Mouse (Mus musculus) lung, embryonic 14.5 days (tissue): ENCODE data around the gene Cyp2d10. TPM values are rescaled to one million over a fixed set of nuclear protein-coding genes. Genes with fewer than 3 reads are reported as not detected.

Experiments used
- ATAC-seq: fragments of 200-750 bp; cut with Nextera tagmentation; 2 replicates; pipeline ENCODE4 v1.8.0; 2017; ENCODE audit warnings: mild to moderate bottlenecking, moderate TSS enrichment, moderate library complexity; ENCODE audit not compliant: insufficient read depth
- DNase-seq: peaks from one replicate; pipeline ENCODE4 v3.0.0-alpha.2; 2015
- H3K27ac ChIP-seq: fragments of 300-500 bp; sonication (generic); 2 replicates; pipeline ENCODE4 v1.5.1; 2014; ENCODE audit warnings: low read depth, mild to moderate bottlenecking, moderate library complexity
- H3K27me3 ChIP-seq: fragments of 300-500 bp; sonication (generic); 2 replicates; pipeline ENCODE4 v1.6.1; 2014; ENCODE audit warnings: low read length, control low read depth; ENCODE audit not compliant: insufficient read depth
- H3K36me3 ChIP-seq: fragments of 300-500 bp; sonication (generic); 2 replicates; pipeline ENCODE4 v1.6.1; 2014; ENCODE audit warnings: control low read depth; ENCODE audit not compliant: insufficient read depth
- H3K4me1 ChIP-seq: fragments of 300-500 bp; sonication (generic); 2 replicates; pipeline ENCODE4 v1.6.1; 2014; ENCODE audit warnings: antibody characterized with exemption, control low read depth; ENCODE audit not compliant: insufficient read depth
- H3K4me2 ChIP-seq: fragments of 300-500 bp; sonication (generic); 2 replicates; pipeline ENCODE4 v1.6.1; 2014; ENCODE audit warnings: mild to moderate bottlenecking
- H3K4me3 ChIP-seq: fragments of 300-500 bp; sonication (generic); 2 replicates; pipeline ENCODE4 v1.5.1; 2014; ENCODE audit warnings: low read depth, low read length
- H3K9ac ChIP-seq: fragments of 300-500 bp; sonication (generic); 2 replicates; pipeline ENCODE4 v1.6.1; 2014
- H3K9me3 ChIP-seq: fragments of 300-500 bp; sonication (generic); 2 replicates; pipeline ENCODE4 v1.6.1; 2016; ENCODE audit warnings: low read depth, low read length, control low read depth
- CTCF ChIP-seq: IDR thresholded peaks from 2 replicates; pipeline ENCODE4 v1.5.1; 2016; ENCODE audit warnings: antibody characterized with exemption, low read depth
- WGBS: fragments of 180-500 bp; shearing (Covaris S2); extraction: QIAGEN DNeasy Blood & Tissue Kit; methylation state at CpG from one replicate; pipeline ENCODE4 v1.1.7; 2014; 5-methylcytosine and 5-hydroxymethylcytosine counted together
- polyA plus RNA-seq: library from polyadenylated mRNA; unstranded; fragments of >200 nt; fragmentation: Nextera tagmentation; extraction: Ambion mirVana; gene quantifications from 2 replicates; pipeline ENCODE4 v1.2.1, GENCODE M21; 2014

Cyp2d10 gene
- polyA plus RNA-seq, 1 experiment from 2014 or later = not detected

DNA sequence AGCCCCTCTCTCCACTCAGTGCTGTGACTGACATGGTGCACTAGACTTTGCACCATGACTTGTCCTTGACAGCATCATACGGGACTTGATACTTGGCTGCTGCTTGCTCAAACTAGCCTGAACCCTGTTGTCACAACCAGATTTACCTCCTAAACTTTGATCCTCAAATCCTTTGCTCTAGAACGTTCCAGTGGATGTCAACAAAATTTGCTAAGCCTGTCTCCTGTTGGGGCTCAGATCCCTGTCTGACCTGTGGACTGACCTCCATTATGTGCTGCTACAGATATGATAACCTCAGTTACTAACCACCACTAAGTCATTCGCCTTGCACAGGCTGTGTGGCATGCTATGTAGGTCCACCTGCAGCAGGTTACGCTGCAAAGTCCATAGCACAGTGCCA is 15.9 kb upstream of the Cyp2d10 start:
- Histone ChIP-seq H3K27me3 (no peaks in the 10 kb centered on the region), H3K36me3 (no peaks in the 10 kb centered on the region), H3K4me2 (no peak overlapping the region), H3K27ac (no peak overlapping the region), H3K9ac (no peak overlapping the region), H3K4me3 (no peak overlapping the region), H3K4me1 (no peaks in the 10 kb centered on the region), H3K9me3 (no peaks in the 10 kb centered on the region)
- no peak for TF ChIP-seq CTCF
- no peak for DNase-seq
- 65% methylated on average over 4 of the region's 4 CpGs for WGBS
- no peak for ATAC-seq

DNA sequence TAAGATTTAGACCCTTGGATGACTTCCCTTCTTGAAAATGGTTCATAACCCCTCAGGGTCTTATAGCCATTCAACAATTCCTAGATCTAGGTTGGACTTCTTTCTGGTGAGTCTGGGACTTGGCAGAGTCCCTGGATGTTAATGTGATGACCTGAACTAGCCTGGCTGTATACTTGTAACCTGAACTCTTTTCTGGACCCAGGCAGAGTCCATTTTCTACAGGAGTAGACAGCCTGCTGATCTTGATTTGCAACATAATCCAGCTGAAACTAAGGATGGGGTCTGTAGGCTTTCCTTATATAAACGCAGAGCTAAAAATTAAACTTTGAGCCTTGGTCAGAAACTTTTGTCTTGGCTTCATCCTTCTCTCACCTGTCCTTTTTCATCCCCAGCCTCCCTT is 11.6 kb upstream of the Cyp2d10 start:
- Histone ChIP-seq H3K36me3 (no peaks in the 10 kb centered on the region), H3K27me3 (no peaks in the 10 kb centered on the region), H3K4me1 (no peaks in the 10 kb centered on the region), H3K9ac (no peak overlapping the region), H3K4me3 (no peak overlapping the region), H3K9me3 (no peaks in the 10 kb centered on the region), H3K4me2 (no peak overlapping the region), H3K27ac (no peak overlapping the region)
- ATAC-seq = no peak
- WGBS = 71% methylated on average over 1 of the region's 1 CpGs
- TF ChIP-seq CTCF = no peak
- no peak for DNase-seq

GRCm38 (mm10) chr15:82416797-82417789 is 10.1 kb upstream of the Cyp2d10 start:
- 0 out of 2 replicates have a peak overlapping the region, but pooled peaks have one; percentile 23 for H3K9ac ChIP-seq
- peak; percentile 92 for TF ChIP-seq CTCF
- ATAC-seq (peak; percentile 97), DNase-seq (peak; percentile 86)
- no peaks in the 10 kb centered on the region for H3K9me3 ChIP-seq
- 23% methylated on average over 16 of the region's 16 CpGs for WGBS
- no peaks in the 10 kb centered on the region for H3K36me3 ChIP-seq
- peak overlapping the region; percentile 73; the same call in 1 of the 2 replicates for H3K27ac ChIP-seq
- no peaks in the 10 kb centered on the region for H3K4me1 ChIP-seq
- peak overlapping the region; percentile 41 for H3K4me2 ChIP-seq
- H3K4me3 ChIP-seq = no peak overlapping the region
- no peaks in the 10 kb centered on the region for H3K27me3 ChIP-seq

DNA sequence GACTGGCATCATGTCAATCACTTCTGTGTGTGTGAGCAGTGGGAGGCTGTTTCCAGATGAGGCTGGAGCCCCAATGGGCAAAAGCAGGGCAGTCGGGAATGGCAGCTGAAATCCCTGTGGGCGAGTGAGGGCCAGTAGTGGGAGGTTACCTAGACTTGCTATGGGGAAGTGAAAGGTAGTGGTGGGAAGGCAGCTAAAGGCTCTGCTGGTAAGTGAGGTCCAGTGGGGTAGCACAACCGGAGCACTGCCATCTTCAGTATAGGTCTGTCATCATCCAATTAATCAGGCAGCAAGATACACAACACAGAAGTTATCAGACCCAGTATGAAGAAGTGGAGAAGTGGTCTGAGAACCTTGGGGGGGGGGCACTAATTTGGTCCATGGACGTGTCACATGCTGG is 541 bp upstream of the Cyp2d10 start:
- H3K4me2 ChIP-seq = no peak overlapping the region

DNA sequence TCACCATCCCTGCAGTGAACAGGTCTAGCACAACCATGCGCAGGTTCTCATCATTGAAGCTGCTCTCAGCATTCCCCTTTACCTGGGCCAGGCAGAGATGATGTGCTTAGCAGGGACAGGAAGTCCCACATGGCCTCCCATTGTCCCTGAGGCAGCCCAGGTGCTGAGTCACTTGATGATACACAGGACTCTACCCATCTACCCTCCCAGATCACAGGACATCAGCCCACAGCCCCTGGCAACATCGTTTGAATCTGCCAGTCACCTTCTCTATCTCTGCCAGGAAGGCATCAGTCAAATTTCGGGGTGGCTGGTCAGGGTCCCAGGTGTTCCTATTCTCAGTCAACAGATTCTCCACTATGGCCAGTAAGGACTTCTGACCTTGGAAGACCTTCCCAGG is 2.8 kb downstream of the Cyp2d10 start:
- Histone ChIP-seq H3K27me3 (no peaks in the 10 kb centered on the region), H3K36me3 (no peaks in the 10 kb centered on the region), H3K4me3 (no peak overlapping the region), H3K27ac (no peak overlapping the region), H3K9ac (no peak overlapping the region), H3K4me2 (no peak overlapping the region), H3K9me3 (no peaks in the 10 kb centered on the region), H3K4me1 (no peaks in the 10 kb centered on the region)
- DNase-seq = no peak
- WGBS = 82% methylated on average over 3 of the region's 3 CpGs
- no peak for TF ChIP-seq CTCF
- ATAC-seq = no peak

More for the DNA sequence above, 541 bp upstream of the Cyp2d10 start:
- no peak for TF ChIP-seq CTCF
- Histone ChIP-seq H3K36me3 (no peaks in the 10 kb centered on the region), H3K27ac (no peak overlapping the region), H3K27me3 (no peaks in the 10 kb centered on the region), H3K9me3 (no peaks in the 10 kb centered on the region), H3K4me3 (no peak overlapping the region), H3K9ac (no peak overlapping the region), H3K4me1 (no peaks in the 10 kb centered on the region)
- WGBS = 77% methylated on average over 4 of the region's 4 CpGs
- DNase-seq = no peak
- no peak for ATAC-seq

DNA sequence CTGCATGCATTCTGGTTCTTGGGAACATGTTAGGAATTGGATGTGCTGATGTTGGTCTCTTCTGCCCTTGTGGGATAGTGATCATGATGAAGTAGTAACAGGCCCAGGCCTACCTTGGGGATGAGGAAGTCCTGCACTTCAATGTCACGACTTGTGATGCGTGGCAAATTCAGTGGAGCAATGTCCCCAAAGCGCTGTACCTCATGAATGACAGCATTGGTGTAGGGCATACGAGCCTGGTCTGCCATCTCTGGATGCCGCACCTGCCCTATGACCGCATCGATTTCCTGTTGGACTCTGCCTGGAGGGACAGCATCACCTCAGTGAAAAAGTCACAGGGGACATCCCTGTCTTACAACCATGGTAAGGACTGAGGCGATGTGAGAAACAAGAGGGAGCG is 3.4 kb downstream of the Cyp2d10 start:
- Histone ChIP-seq H3K4me1 (no peaks in the 10 kb centered on the region), H3K4me3 (no peak overlapping the region), H3K27me3 (no peaks in the 10 kb centered on the region), H3K27ac (no peak overlapping the region), H3K4me2 (no peak overlapping the region), H3K9me3 (no peaks in the 10 kb centered on the region), H3K36me3 (no peaks in the 10 kb centered on the region), H3K9ac (no peak overlapping the region)
- no peak for TF ChIP-seq CTCF
- DNase-seq (no peak), ATAC-seq (no peak)
- WGBS = 92% methylated on average over 9 of the region's 9 CpGs

DNA sequence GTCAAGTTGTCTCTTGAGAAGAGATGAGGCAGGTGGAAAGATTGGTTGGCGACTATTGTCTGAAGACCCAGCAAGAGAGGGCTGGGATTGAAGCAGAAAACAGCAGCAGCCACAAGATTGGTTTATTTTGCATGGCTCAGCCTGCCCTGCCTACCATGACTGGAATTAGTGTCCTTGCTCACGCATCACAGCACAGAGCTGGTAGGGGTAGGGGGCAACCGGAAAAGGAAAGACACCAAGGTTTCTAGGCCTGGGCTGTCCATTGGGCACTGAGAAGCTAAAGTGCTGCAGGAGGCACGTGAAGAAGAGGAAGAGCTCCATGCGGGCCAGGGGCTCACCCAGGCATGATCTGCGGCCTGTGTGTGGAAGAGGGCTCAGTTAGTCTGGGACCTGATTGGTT is 4.3 kb downstream of the Cyp2d10 start:
- Histone ChIP-seq H3K4me1 (no peaks in the 10 kb centered on the region), H3K4me3 (no peak overlapping the region)
- no peak for DNase-seq

More for the DNA sequence above, 4.3 kb downstream of the Cyp2d10 start:
- Histone ChIP-seq H3K4me2 (no peak overlapping the region), H3K27me3 (no peaks in the 10 kb centered on the region), H3K9ac (no peak overlapping the region), H3K9me3 (no peaks in the 10 kb centered on the region), H3K27ac (no peak overlapping the region), H3K36me3 (no peaks in the 10 kb centered on the region)
- no peak for ATAC-seq
- WGBS = 83% methylated on average over 6 of the region's 6 CpGs
- no peak for TF ChIP-seq CTCF
